Mouse (Mus musculus) lung, adult 2 months (tissue): ENCODE data around the gene Ubiad1.

ENCODE experiments used
- CTCF ChIP-seq: fragments of 200-500 bp; IDR thresholded peaks from 2 replicates; pipeline ENCODE4 v1.5.1; 2011; ENCODE audit warnings: mild to moderate bottlenecking, low read length, control low read depth; ENCODE audit not compliant: insufficient read depth
- POLR2A ChIP-seq: fragments of 200-500 bp; IDR thresholded peaks from 2 replicates; pipeline ENCODE4 v1.6.1; 2011; ENCODE audit warnings: low read depth, mild to moderate bottlenecking, control low read depth, low read length, borderline replicate concordance; ENCODE audit errors: extremely low read depth

DNA sequence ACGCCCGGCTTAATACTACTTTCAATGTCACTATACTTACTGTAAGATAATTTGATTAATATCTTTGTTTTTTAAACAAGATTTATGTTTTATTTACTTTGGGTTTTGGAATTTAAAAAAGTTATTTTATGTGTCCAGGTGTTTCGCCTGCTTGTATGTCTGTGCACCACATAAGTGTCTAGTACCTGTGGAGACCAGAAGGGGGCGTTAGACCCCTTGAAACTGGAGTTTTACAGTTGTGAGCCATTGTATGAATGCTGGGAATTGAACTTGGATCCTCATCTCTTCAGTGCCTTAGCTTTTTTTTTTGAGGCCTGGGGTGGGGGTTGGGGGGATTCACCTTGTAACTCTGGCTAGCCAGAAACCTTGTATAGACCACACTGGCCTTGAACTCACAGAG, 17.2 kb upstream of the Ubiad1 start:
- no peak for TF ChIP-seq CTCF
- no peak for TF ChIP-seq POLR2A
